Mouse (Mus musculus): ENCODE results near the gene Fam206a.
A peak's percentile ranks its signal among the peaks of the same experiment; 100 is the strongest.

The Fam206a gene

GRCm38 (mm10) chr4:56801907-56802668, at the start of gene Fam206a, which contains the start of gene Elp1:
Gene Fam206a, plus strand, starts transcription at chr4:56802345.
Gene Elp1, minus strand, starts transcription at chr4:56802331.
- DNase-seq (ENCODE audit: low spot score in 2 of 2): peak; percentile 89 to 96

GRCm38 (mm10) chr4:56756021-56756420, 46.1 kb upstream of the Fam206a start:
- no peak for DNase-seq (ENCODE audit: low spot score in 2 of 2)

- DNase-seq (ENCODE audit: low spot score in 2 of 2): no peak
Measured at GRCm38 (mm10) chr4:56756966-56757600, 45.1 kb upstream of the Fam206a start.

GRCm38 (mm10) chr4:56757693-56758092, 44.5 kb upstream of the Fam206a start:
- DNase-seq (ENCODE audit: low spot score in 2 of 2): no peak

GRCm38 (mm10) chr4:56767861-56768284, 34.3 kb upstream of the Fam206a start:
- no peak for DNase-seq (ENCODE audit: low spot score in 2 of 2)

GRCm38 (mm10) chr4:56768913-56769312, 33.2 kb upstream of the Fam206a start:
- no peak for DNase-seq (ENCODE audit: low spot score in 2 of 2)

GRCm38 (mm10) chr4:56771065-56771464, 31.1 kb upstream of the Fam206a start:
- DNase-seq (ENCODE audit: low spot score in 2 of 2): no peak

GRCm38 (mm10) chr4:56791373-56791772, 10.8 kb upstream of the Fam206a start:
- DNase-seq (ENCODE audit: low spot score in 2 of 2): peak in 1 of 2 experiments; percentile 5

GRCm38 (mm10) chr4:56802669-56803150, 565 bp downstream of the Fam206a start:
- DNase-seq (ENCODE audit: low spot score in 2 of 2): peak in 1 of 2 experiments; percentile 4

GRCm38 (mm10) chr4:56809050-56809449, 6.9 kb downstream of the Fam206a start:
- DNase-seq (ENCODE audit: low spot score in 2 of 2): no peak

GRCm38 (mm10) chr4:56811642-56812041, 9.5 kb downstream of the Fam206a start:
- no peak for DNase-seq (ENCODE audit: low spot score in 2 of 2)

- no peak for DNase-seq (ENCODE audit: low spot score in 2 of 2)
Measured at GRCm38 (mm10) chr4:56812096-56812495, 10.0 kb downstream of the Fam206a start.

- no peak for DNase-seq (ENCODE audit: low spot score in 2 of 2)
Measured at GRCm38 (mm10) chr4:56815131-56815530, 13.0 kb downstream of the Fam206a start.

GRCm38 (mm10) chr4:56820017-56820550, 17.9 kb downstream of the Fam206a start:
- no peak for DNase-seq (ENCODE audit: low spot score in 2 of 2)

- no peak for DNase-seq (ENCODE audit: low spot score in 2 of 2)
Measured at GRCm38 (mm10) chr4:56824231-56824630, 22.1 kb downstream of the Fam206a start.

GRCm38 (mm10) chr4:56828932-56829331, 26.8 kb downstream of the Fam206a start:
- no peak for DNase-seq (ENCODE audit: low spot score in 2 of 2)

GRCm38 (mm10) chr4:56829511-56829921, 27.4 kb downstream of the Fam206a start:
- no peak for DNase-seq (ENCODE audit: low spot score in 2 of 2)

GRCm38 (mm10) chr4:56831013-56831609, 29.0 kb downstream of the Fam206a start:
- no peak for DNase-seq (ENCODE audit: low spot score in 2 of 2)

- DNase-seq (ENCODE audit: low spot score in 2 of 2): no peak
Measured at GRCm38 (mm10) chr4:56831998-56832397, 29.9 kb downstream of the Fam206a start.

GRCm38 (mm10) chr4:56837661-56838060, 35.5 kb downstream of the Fam206a start:
- DNase-seq (ENCODE audit: low spot score in 2 of 2): no peak

GRCm38 (mm10) chr4:56840297-56840696, 38.2 kb downstream of the Fam206a start:
- no peak for DNase-seq (ENCODE audit: low spot score in 2 of 2)

- no peak for DNase-seq (ENCODE audit: low spot score in 2 of 2)
Measured at GRCm38 (mm10) chr4:56842501-56842900, 40.4 kb downstream of the Fam206a start.
